Mouse (Mus musculus): ENCODE measurements around the gene Fsip1. TPM values are rescaled to one million over a fixed set of nuclear protein-coding genes. Genes with fewer than 3 reads are reported as not detected.
A peak's percentile ranks its signal among the peaks of the same experiment; 100 is the strongest.
"Not testable (repeated sequence)": the region's sequence is repeated elsewhere in the genome, so short reads cannot be mapped to it uniquely, and the experiment has no call there.

Gene Fsip1
- total RNA-seq, 4 experiments from 2014 or later: 0.41 to 1.3 (median 0.80) TPM

DNA sequence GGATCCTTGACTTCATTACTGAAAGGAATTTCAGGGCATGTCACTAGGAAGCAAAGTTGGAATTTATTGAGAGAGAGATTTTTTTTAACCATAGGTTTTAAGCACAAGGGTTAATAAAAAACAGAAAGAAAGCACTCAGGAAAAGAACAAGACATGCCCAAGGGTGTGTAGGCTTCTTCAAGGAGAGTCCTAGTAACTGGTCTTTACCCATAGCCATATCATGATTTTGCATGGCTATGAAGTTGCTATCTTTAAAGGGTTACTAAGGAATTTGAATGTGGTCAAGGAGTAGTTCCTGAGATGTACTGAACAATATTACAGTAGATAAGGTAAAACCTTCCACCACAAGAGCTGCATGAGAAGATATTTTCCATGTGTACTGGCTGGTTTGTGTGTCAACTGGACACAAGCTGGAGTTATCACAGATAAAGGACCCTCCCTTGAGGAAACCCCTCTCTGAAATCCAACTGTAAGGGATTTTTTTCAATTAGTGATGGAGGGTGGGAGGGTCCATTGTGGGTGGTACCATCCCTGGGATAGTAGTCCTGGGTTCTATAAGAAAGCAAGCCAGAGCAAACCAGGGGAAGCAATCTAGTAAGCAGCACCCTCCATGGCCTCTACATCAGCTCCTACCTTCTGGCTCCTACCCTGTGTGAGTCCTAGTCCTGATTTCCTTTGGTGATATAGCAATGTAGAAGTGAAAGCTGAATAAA is 76.7 kb downstream of the Fsip1 start:
- DNase-seq (ENCODE audit: low spot score in 2 of 2): no peak

DNA sequence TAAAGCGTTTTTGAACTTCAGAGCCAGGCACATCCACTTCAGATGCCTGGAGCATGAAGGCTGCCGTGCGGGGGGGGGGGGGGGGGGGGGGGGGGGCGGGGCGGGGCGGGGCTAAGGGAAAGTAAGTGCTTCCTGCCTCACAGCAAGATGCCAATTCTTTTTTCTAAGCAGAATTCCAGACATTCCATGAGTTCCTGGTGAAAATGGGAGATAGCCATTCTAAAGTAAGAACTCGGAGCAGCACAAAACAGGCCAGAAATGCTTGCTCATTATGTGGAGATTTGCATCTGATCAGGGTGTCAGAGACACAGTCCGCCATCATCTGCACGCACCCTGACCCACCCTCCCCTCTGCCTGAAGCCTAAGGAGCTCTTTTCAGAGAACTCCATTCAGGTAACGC is 77.3 kb downstream of the Fsip1 start:
- DNase-seq (ENCODE audit: low spot score in 2 of 2): no peak

DNA sequence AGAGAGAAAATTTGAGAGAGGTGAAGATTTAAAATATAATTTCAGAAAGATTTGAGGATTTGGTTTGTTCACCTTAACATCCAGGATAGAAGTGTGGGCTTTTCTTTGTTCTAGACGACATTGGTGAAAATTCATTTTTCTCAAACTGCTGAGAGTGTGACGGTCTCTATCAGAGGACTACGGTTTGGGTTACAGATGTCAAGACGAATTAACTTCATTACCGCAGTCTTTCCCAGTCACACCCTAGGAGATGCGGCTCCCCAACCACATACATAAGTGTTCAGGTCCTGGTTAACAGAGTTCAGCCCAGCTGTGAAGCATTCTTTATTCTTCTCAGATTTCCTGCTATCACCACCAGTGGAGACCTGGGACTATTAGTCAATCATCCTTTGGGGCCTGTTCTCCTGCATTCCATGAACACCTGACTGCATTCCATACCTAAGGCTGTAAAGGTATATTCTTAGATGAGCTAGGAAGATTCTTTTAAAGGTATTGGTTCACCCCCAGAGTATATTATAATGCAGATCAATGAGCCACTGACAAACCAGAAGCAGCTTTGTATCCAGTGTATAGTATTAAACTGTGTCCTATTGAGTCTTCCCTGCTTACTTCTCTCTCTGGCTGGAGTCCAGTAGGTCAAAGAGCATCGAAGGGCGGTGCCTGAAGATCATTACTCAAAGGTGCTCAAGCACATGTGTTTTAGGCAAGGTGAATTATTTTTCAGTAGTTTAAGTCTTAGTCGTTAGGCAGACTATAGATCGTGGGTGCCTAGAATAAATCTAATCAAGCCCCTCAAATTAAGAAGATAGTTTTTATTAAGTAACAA is 82.0 kb downstream of the Fsip1 start:
- no peak for DNase-seq (ENCODE audit: low spot score in 2 of 2)

DNA sequence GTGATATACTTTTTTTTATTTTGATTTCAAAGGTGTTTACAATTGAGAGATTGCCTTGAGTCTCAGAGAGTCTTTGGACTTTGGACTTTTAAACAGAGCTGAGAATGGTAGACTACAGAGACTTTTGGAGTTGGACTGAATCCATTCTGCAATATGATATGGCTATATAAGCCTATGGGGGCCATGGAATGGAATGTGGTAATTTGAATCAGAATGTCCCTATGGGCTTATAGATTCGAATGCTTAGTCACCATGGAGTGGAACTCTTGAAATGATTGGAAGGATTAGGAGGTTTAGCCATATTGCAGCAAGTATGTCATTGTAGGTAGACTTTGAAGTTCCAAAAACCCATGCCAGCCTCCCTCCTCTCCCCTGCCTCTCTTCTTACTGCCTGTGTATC is 88.5 kb downstream of the Fsip1 start:
- DNase-seq (ENCODE audit: low spot score in 2 of 2): no peak

DNA sequence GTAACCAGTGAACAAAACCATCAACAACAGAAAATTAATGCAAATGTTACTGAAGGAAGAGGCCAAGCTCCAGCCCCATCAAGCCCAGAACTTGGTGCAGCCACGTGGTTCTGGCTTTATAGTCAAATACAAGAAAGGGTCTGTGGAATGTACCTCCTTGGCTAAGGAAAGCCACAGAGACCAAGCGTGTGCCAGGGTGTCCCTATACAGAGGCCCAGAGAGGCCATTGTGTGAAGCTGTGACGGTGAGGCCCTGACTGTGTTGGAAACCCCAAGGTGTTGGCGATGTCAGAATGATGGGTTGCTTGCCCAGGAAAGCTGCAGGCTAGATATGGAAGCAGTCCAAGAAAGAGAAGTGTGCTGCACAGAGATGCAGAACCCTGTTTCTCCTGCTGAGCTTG is 89.0 kb downstream of the Fsip1 start:
- DNase-seq (ENCODE audit: low spot score in 2 of 2): no peak

DNA sequence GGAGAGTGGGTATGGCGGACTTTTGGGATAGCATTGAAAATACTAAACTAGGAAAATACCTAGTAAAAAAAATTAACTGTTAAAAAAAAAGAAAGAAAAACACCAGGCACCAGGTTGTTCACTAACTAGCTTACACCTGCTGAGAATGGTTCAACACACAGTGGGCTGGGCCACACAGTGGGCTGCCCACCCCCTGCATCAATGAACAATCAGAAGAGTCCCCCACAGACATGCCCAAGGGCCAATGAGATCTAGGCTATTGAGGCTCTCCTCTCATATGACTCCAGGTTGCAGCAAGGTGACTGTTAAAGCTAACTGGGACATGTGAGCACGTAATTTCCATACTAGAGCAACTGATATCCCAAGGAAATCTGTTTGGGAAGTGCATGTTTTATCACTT is 91.1 kb downstream of the Fsip1 start:
- DNase-seq (ENCODE audit: low spot score in 2 of 2): no peak

DNA sequence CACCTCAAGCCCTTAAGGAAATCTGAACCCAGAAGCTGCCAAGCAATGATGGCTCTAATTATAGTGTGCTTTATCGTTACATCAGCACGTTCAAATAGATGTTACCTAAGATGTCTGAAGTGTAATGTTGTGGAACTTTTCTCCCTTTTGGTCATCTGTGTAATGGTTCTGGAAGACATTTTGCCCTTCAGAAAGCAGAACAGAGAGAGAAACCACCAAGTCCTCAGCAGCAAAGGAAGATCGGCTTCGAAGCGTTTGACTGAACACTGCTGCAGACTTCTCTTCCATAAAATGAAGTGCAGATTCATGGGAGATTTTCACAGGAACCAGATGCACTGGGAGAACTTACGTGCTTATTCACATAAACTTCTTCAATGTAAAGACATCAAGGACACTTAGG is 92.6 kb downstream of the Fsip1 start:
- no peak for DNase-seq (ENCODE audit: low spot score in 2 of 2)

DNA sequence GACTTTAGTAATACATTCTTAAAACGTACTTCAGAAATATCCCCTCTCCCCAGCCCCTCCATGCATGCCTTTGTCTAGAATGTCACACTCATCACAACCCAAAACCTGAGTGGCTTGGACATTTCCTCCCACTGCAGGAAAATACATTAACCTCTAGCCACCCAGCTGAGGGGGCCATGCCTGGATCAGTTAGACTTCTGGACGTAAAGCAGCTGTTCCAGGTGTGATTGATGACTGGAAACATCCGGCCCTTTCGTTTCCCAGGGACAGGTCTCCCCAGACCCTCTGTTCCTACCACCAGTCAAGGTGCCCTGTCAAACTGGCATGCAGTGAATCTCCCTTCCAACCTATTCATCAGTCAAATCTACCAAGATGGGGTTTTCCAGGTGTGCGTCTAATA is 94.3 kb downstream of the Fsip1 start:
- DNase-seq (ENCODE audit: low spot score in 2 of 2): no peak

DNA sequence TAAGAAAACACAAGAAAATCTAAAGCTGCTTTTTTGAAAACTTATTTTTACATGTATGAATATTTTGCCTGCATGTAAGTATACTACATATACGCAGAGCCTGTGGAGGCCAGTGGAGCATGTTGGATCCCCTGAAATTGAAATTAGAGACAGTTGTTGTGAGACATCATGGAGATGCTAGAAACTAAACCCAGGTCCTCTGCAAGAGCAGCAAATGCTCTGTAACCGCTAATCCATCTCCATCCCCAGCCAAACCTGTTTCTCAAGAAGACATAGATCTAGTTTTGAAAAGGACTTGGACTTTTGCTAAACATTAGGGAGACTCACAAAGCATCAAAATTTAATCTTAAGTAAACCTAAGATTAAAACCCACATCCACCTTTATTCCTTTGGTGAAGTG is 95.8 kb downstream of the Fsip1 start:
- DNase-seq (ENCODE audit: low spot score in 2 of 2): no peak

DNA sequence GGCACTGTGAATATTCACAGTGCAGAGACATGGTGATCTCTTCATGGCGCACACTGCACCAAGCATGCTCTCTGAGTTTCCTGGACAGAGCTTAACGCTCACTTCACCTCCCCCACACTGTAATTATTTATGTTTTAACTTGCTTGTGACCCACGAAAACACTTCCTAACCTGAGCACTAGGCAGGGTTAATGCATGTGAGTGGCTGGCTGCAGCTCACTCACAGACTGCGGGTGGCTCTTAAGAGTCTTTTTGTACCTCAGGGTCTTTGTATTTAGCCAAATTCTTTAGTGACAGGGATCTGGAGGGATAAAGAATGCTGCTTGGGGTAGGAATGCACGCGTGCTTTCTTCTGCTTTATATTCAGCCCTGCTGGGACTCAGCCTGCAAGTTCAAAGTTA is 96.2 kb downstream of the Fsip1 start:
- no peak for DNase-seq (ENCODE audit: low spot score in 2 of 2)

DNA sequence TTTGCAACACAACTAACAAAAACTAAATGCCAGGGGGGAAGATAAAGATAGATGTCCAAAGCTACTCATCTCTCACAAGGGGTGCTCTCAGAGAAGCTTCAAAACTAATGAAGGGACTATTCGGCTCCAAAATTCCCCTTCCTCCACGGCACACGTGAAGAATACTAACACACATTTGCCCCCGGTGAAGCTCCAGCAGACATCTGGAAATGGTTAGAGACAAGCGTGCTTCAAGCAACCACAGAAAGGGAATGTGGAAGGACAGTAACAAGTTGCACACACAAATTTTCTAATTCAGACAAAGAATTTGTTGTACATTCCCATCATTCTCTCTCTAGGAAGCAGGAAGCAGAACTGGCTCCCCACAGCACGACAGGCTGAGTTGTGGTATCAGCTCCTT is 97.6 kb downstream of the Fsip1 start:
- no peak for DNase-seq (ENCODE audit: low spot score in 2 of 2)

DNA sequence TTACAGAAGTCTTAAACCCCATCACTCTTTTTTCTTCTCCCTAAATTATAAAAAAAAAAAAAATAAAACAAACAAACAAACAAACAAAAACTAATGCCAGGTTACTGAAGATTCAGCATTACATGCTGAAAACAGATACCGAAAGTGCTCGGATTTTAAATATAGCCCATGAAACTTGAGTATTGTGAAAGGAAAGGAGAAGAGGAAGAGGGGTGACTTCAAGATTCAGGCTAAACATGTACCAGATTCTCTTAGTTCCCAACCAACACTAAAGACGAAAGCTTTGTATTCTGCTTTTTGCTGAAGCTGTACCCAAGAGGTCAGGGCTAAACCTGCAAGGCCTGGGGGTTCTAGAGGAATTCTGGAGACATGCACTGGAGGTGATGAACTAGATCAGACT is 98.7 kb downstream of the Fsip1 start:
- DNase-seq (ENCODE audit: low spot score in 2 of 2): no peak

DNA sequence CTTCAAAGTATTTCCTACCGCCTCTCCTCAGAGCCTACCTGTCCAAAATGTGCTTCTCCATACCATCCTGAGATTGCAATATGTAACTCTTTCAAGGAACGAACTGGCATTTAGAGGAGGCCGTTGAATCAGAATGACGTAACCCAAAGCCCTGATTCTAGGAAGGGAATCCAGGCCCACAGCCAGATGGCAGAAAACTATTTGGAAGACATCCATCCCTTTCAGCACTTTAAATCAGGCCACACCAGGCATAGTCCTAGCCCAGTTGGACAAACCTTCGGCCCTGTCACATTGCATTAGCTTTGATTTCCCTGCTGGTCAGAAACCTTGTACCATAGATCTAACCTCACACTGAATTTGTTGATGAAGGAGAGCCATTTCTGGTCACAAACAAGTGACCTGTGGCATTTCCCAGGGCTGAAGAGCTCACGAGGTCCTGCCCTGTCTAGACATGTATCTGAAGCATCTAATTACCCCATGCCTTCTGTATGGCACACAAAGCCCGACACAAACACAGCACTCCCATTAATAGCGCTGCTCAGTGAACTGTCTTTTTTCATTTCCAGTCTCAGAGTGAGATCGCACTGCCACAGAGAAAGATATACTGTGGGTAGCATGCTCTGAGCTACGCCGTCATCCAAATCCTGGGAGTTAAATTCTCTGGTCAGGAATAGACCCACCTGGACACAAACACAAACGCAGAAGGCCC is 106.8 kb downstream of the Fsip1 start:
- peak in 1 of 2 experiments; percentile 51 for DNase-seq (ENCODE audit: low spot score in 2 of 2)

DNA sequence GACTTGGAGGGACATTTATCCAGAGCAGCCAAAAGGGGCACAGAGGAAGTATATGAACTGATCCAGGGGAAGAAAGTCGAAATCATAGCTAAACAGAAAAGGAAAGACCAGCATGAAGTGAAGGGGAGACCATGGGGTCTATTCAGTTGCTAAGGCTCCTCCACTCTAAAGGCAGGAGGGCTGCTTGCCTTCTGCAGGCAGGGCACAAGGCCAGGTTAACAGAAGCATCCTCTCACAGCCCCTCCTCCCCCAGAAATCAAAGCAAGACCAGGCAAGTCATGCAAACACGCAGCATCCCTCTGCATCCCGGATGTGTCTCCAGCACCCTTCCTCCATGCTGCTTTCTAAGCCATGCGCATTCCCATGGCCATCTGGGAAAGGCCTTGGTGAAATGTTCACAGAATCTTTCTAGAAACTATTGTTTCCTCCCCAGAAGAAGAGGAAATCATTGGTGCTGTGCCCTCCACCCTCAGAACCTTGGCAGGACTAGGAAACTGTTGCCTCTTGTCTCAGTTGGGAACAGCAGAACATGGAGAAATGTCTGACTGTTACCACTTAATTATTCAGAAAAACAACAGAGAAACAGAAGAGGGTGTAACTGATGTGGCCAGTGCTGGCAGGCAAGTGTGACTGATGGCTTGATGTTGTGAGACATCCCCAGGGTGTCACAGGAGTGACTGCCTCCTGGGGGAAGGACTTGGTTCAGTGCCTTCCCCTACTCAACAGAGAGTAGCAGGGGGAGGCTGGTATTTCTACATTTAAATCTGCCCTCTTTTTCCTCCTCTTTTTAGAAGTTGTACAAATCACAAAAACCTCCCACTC is 108.2 kb downstream of the Fsip1 start:
- no peak for DNase-seq (ENCODE audit: low spot score in 2 of 2)

DNA sequence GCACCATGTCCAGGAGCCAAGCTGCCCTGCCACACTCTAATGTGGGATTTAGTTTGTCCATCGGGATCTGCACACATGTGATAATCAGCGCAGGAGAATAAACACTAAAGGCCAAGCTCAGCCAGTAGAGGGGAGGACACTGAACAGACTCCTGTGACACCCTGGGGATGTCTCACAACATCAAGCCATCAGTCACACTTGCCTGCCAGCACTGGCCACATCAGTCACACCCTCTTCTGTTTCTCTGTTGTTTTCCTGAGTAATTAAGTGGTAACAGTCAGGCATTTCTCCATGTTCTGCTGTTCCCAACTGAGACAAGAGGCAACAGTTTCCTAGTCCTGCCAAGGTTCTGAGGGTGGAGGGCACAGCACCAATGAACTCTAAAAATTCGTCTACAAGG is 109.0 kb downstream of the Fsip1 start:
- not testable (repeated sequence) for DNase-seq (ENCODE audit: low spot score in 2 of 2)

DNA sequence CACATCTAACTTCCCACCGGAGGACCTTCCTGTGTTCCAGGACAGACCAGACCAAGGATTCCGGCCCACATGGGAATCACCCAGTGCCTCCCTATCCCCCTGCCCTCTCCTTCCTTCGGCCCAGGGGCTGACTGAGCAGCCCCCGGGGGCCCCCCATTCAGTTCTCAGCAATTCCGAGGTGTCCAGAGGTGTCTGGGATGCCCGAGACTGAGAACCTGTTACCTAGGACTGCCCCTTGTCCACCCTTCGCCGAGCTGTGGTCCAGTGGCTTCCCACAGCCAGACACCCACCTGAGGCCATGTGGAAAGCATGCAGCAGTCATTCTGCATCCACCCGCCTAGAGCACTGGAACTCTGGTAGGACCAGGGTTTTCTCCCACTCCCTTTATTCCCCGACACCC is 115.1 kb downstream of the Fsip1 start:
- DNase-seq (ENCODE audit: low spot score in 2 of 2): no peak

DNA sequence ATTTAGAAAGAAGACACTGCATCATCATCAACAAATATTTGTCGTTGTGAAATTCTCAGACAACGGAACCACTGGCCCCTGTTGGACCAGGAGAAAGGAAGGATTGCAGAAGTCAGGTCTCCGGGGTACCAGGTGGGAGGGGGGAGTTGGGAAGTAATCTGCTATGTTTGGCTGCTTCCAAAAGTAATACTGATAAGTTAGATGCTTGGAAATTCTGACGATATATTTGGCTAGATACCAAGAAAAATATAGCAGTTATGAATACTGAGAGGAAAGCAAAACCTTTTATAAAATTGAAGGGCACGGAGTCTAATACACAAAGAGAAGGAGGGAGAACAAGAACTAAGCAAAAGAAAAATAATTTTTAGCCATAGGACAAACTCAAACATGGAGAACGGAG is 117.5 kb downstream of the Fsip1 start:
- no peak for DNase-seq (ENCODE audit: low spot score in 2 of 2)

DNA sequence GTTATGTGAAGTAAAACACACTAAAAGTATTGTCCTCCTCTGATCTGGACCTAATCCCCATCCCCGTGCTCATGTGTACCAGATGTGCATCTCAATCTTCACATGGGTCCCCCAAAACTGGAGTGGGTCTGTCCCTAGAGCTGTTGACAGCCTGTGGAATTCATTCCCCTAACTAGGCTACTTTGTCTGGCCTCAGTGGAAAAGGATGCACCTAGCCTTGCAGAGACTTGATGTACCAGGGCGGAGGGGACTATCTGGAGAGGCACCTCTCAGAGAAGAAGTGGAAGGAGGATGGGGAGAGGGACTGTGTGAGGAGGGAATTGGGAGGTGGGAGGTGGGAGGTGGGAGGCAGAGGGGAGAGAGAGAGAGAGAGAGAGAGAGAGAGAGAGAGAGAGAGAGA is 119.0 kb downstream of the Fsip1 start:
- DNase-seq (ENCODE audit: low spot score in 2 of 2): no peak

DNA sequence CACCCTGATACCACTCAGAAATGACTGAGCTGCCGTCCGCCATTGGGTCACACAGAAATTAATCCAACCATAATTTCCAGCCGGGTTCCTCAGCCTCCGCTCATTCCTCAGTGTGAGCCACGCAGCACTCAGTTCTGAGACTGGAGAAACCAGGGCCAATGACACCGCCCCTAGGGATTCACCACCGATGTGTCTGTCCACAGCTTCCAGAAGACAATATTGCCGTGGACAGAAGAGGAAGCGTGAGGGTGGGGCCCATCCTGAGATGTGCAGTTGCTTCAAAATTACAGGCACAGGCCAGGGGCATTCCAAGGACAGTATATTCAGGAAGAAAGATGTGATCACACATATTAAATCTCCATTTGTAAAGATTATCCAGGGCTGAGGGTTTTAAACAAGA is 119.7 kb downstream of the Fsip1 start:
- DNase-seq (ENCODE audit: low spot score in 2 of 2): no peak

DNA sequence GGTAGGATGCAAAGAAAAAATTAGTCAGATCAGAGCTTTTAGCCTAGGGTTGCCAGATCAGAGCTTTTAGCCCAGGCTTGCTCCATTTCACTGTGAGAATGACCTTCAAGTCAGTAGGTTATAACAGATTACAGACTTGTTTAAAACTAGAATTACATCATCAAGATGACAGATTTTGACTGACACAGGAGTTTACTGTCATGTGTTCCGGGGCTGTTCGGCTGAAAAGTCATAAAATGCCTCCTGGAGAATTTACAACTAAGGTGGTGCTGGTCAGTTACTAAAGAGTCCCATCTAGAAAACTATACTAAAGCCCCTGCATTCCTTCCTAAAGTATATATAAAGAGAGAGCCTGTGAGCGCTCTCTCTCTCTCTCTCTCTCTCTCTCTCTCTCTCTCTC is 128.5 kb downstream of the Fsip1 start:
- no peak for DNase-seq (ENCODE audit: low spot score in 2 of 2)

DNA sequence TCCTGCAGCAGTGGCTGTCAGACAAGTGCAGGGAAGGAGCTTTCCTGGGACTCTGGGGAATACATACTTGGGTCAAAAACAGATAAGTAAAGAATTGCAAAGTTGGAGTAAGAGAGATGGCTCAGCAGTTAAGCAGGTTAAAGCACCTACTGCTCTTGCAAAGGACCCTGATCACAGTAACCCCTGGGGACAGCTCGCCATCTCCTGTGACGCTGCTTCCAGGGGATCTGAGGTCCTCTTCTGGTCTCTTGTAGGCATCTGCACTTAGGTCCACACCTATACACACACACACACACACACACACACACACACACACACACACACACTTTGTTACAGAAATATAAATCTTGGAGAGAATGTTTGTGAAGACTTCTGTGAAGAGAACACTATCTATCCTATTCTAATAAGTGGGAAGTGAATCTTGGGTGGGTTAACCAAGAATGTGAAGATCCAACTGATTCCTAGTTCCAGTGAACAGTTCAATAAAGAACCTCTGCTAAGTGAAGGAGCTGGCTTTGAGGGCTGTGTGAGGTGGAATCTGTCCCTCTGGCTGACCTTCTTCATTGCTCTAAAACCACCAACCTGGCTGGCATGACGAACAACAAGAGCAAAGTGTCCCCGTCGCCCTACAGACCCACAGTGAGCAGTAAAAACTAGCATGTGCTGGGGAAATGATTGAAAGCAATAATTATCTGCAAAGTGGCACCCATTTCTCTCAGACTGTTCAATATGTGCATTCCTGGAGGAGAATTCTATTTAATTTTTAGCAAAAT is 129.1 kb downstream of the Fsip1 start:
- DNase-seq (ENCODE audit: low spot score in 2 of 2): no peak
